Mouse (Mus musculus) kidney, embryonic 15.5 days (tissue): ENCODE results near the gene Pde6h. TPM values are rescaled to one million over a fixed set of nuclear protein-coding genes. Genes with fewer than 3 reads are reported as not detected.
A peak's percentile ranks its signal among the peaks of the same experiment; 100 is the strongest.
"Not testable (repeated sequence)": the region's sequence is repeated elsewhere in the genome, so short reads cannot be mapped to it uniquely, and the experiment has no call there.

Source experiments
- ATAC-seq: fragments of 200-750 bp; cut with Nextera tagmentation; replicated peaks from 2 replicates; pipeline ENCODE4 v1.8.0; 2017; ENCODE audit warnings: moderate TSS enrichment; ENCODE audit not compliant: low FRiP score
- H3K27ac ChIP-seq: fragments of 300-500 bp; sonication (generic); 2 replicates; pipeline ENCODE4 v1.5.1; 2015; ENCODE audit warnings: mild to moderate bottlenecking, inconsistent platforms
- H3K27me3 ChIP-seq: fragments of 300-500 bp; sonication (generic); 2 replicates; pipeline ENCODE4 v1.6.1; 2015; ENCODE audit warnings: inconsistent platforms
- H3K36me3 ChIP-seq: fragments of 300-500 bp; sonication (generic); 2 replicates; pipeline ENCODE4 v1.6.1; 2015; ENCODE audit warnings: inconsistent platforms
- H3K4me1 ChIP-seq: fragments of 300-500 bp; sonication (generic); 2 replicates; pipeline ENCODE4 v1.6.1; 2015; ENCODE audit warnings: inconsistent platforms
- H3K4me2 ChIP-seq: fragments of 300-500 bp; sonication (generic); 2 replicates; pipeline ENCODE4 v1.6.1; 2015; ENCODE audit warnings: moderate library complexity, mild to moderate bottlenecking, inconsistent platforms
- H3K4me3 ChIP-seq: fragments of 300-500 bp; sonication (generic); replicated peaks from 2 replicates; pipeline ENCODE4 v1.5.1; 2015; ENCODE audit warnings: mild to moderate bottlenecking, inconsistent platforms
- H3K9ac ChIP-seq: fragments of 300-500 bp; sonication (generic); 2 replicates; pipeline ENCODE4 v1.6.1; 2015; ENCODE audit warnings: mild to moderate bottlenecking, inconsistent platforms
- H3K9me3 ChIP-seq: fragments of 300-500 bp; sonication (generic); replicated peaks from 2 replicates; pipeline ENCODE4 v1.6.1; 2016; ENCODE audit warnings: inconsistent platforms
- WGBS: fragments of 180-500 bp; shearing (Covaris S2); methylation state at CpG from one replicate; pipeline ENCODE4 v1.1.7; 2015; ENCODE audit warnings: mixed read lengths; 5-methylcytosine and 5-hydroxymethylcytosine counted together
- polyA plus RNA-seq: library from polyadenylated mRNA; unstranded; fragments of >200 nt; fragmentation: Nextera tagmentation; extraction: Ambion mirVana; gene quantifications from 2 replicates; pipeline ENCODE4 v1.2.1, GENCODE M21; 2015

Pde6h gene
- polyA plus RNA-seq, 1 experiment from 2014 or later, result 0.40 TPM

GRCm38 (mm10) chr6:136964609-136965510 is 41.2 kb downstream of the Pde6h start:
- Histone ChIP-seq H3K9me3 (no peaks in the 10 kb centered on the region), H3K27me3 (peaks cover 3% of the 10 kb centered on the region; the same call in 1 of the 2 replicates), H3K36me3 (no peaks in the 10 kb centered on the region), H3K9ac (no peak overlapping the region), H3K4me3 (no peak overlapping the region), H3K27ac (no peak overlapping the region), H3K4me2 (no peak overlapping the region), H3K4me1 (peaks cover 5% of the 10 kb centered on the region; the same call in 1 of the 2 replicates)
- ATAC-seq, result no peak
- 69% methylated on average over 13 of the region's 13 CpGs for WGBS

GRCm38 (mm10) chr6:136965912-136966311 is 42.3 kb downstream of the Pde6h start:
- ATAC-seq, result no peak
- peaks cover 3% of the 10 kb centered on the region; the same call in 1 of the 2 replicates for H3K27me3 ChIP-seq
- 64% methylated on average over 10 of the region's 10 CpGs for WGBS
- H3K4me2 ChIP-seq, result no peak overlapping the region
- H3K9me3 ChIP-seq, result no peaks in the 10 kb centered on the region
- no peaks in the 10 kb centered on the region for H3K4me1 ChIP-seq
- H3K36me3 ChIP-seq, result no peaks in the 10 kb centered on the region
- H3K27ac ChIP-seq, result no peak overlapping the region
- no peak overlapping the region for H3K4me3 ChIP-seq
- no peak overlapping the region for H3K9ac ChIP-seq

- ATAC-seq, result no peak
- Histone ChIP-seq H3K9me3 (no peaks in the 10 kb centered on the region), H3K9ac (no peak overlapping the region), H3K4me2 (no peak overlapping the region), H3K27me3 (no peaks in the 10 kb centered on the region), H3K4me1 (no peaks in the 10 kb centered on the region), H3K27ac (no peak overlapping the region), H3K36me3 (no peaks in the 10 kb centered on the region), H3K4me3 (no peak overlapping the region)
- WGBS, result 71% methylated on average over 4 of the region's 4 CpGs
Observed at GRCm38 (mm10) chr6:136967466-136967865, 43.8 kb downstream of the Pde6h start.

- H3K4me1 ChIP-seq, H3K27ac ChIP-seq, ATAC-seq, H3K9me3 ChIP-seq, H3K4me2 ChIP-seq, H3K27me3 ChIP-seq, H3K9ac ChIP-seq, H3K4me3 ChIP-seq, H3K36me3 ChIP-seq: not testable (repeated sequence)
- 32% methylated on average over 4 of the region's 4 CpGs for WGBS
Observed at GRCm38 (mm10) chr6:136968877-136969276, 45.2 kb downstream of the Pde6h start.

DNA sequence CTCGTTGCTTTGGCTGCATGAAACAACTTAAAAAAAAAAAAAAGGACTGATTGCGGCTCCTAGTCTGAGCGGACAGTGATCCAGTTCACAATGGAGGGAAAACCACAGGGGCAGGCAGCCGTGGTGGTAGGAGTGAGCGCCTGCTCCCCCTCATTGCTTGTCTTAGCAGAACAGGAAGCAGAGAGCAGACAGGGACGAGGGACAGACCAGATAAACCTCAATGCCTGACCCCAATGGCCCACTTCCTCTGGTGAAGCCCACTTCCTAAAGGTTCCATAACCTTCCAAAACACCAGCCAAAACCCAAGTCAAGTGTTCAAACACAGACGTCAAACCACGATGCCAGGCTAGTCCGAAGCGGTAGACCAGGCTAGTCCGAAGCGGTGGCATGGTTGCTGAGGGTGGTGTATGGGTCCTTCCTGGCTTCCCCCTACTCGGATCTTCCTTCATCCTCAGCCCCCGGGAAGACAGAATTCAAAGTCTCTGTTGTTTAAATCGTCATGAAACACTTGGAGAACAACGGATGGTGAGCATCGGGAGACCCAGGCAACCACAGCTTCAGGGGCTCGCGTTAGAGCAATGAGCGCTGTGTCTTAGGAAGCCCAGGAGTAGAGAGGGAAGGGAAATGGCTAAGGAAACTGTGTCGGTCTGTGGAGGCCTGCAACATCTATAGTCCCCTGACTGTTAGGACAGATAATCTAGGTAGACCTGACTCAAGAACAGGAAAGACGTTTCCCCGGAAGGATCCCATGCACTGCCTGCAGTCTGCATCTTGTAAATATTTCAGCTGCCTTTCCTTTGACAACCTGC is 55.8 kb downstream of the Pde6h start:
- H3K4me1 ChIP-seq, result peaks cover 7% of the 10 kb centered on the region
- H3K4me3 ChIP-seq, result no peak overlapping the region
- 81% methylated on average over 23 of the region's 23 CpGs for WGBS
- ATAC-seq, result no peak
- H3K9me3 ChIP-seq, result no peaks in the 10 kb centered on the region
- no peaks in the 10 kb centered on the region for H3K27me3 ChIP-seq
- H3K36me3 ChIP-seq, result no peaks in the 10 kb centered on the region
- no peak overlapping the region for H3K4me2 ChIP-seq
- no peak overlapping the region for H3K9ac ChIP-seq
- H3K27ac ChIP-seq, result no peak overlapping the region

- H3K9ac ChIP-seq, result no peak overlapping the region
Observed at GRCm38 (mm10) chr6:136980331-136980746, 56.7 kb downstream of the Pde6h start.

GRCm38 (mm10) chr6:136982581-136982980 is 58.9 kb downstream of the Pde6h start:
- no peak overlapping the region for H3K4me2 ChIP-seq

More at GRCm38 (mm10) chr6:136980331-136980746, 56.7 kb downstream of the Pde6h start:
- no peaks in the 10 kb centered on the region for H3K9me3 ChIP-seq
- ATAC-seq, result peak; percentile 74
- peak overlapping the region; percentile 30; the same call in 1 of the 2 replicates for H3K4me2 ChIP-seq
- H3K4me3 ChIP-seq, result no peak overlapping the region
- WGBS, result 19% methylated on average over 3 of the region's 3 CpGs
- peak overlapping the region; percentile 76 for H3K27ac ChIP-seq
- H3K27me3 ChIP-seq, result no peaks in the 10 kb centered on the region
- no peaks in the 10 kb centered on the region for H3K36me3 ChIP-seq
- peaks cover 9% of the 10 kb centered on the region for H3K4me1 ChIP-seq

DNA sequence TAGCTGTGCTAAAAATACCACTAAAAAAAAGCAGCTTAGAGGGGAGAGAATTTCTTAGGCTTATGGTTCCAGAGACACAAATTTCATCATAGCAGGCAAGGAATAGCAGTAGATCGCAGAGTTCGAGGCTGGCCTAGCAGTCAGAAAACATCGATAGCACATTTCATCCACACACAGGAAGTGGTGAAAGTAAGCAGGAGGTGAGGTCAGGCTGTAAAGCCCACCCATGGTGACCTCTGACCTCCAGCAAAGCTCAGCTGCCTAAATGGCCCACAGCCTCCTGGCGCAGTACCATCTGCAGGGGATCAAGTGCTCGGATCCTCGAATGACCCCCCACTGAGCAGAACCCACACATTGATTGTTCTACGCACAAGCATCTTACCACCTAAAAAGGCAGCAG is 59.6 kb downstream of the Pde6h start:
- Histone ChIP-seq H3K36me3 (no peaks in the 10 kb centered on the region), H3K4me3 (no peak overlapping the region), H3K27ac (no peak overlapping the region), H3K9me3 (no peaks in the 10 kb centered on the region), H3K27me3 (no peaks in the 10 kb centered on the region), H3K4me1 (peaks cover 16% of the 10 kb centered on the region), H3K9ac (no peak overlapping the region), H3K4me2 (no peak overlapping the region)
- WGBS, result 60% methylated on average over 7 of the region's 7 CpGs
- no peak for ATAC-seq

More at GRCm38 (mm10) chr6:136982581-136982980, 58.9 kb downstream of the Pde6h start:
- no peak for ATAC-seq
- Histone ChIP-seq H3K36me3 (no peaks in the 10 kb centered on the region), H3K9me3 (no peaks in the 10 kb centered on the region), H3K4me3 (no peak overlapping the region), H3K4me1 (peaks cover 16% of the 10 kb centered on the region), H3K27me3 (no peaks in the 10 kb centered on the region), H3K9ac (no peak overlapping the region), H3K27ac (no peak overlapping the region)
- WGBS, result 73% methylated on average over 6 of the region's 6 CpGs

- peak overlapping the region; percentile 17; the same call in 1 of the 2 replicates for H3K4me2 ChIP-seq
Observed at GRCm38 (mm10) chr6:136986019-136986418, 62.4 kb downstream of the Pde6h start.

DNA sequence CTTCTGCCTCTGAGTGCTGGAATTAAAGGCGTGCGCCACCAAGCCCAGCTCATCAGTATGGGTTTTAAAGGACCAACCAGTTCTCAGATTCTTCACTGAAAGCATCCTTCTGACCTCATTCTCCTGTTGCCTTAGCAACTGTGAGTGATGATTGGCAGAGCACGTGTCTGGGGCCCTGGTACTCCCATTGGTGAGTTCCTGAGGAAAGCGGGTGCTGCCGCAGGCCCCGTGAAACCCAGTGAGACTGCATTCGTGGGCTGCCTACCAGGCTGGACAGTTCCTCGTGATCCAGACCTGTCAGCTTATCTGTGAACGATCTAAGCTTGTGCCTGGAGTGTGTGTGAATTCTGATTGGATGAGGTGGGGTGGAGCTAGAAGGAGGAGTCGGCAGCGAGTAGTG is 63.1 kb downstream of the Pde6h start:
- Histone ChIP-seq H3K36me3 (no peaks in the 10 kb centered on the region), H3K9ac (no peak overlapping the region), H3K4me2 (no peak overlapping the region), H3K27me3 (no peaks in the 10 kb centered on the region), H3K9me3 (no peaks in the 10 kb centered on the region), H3K27ac (no peak overlapping the region), H3K4me3 (no peak overlapping the region), H3K4me1 (peaks cover 22% of the 10 kb centered on the region)
- 64% methylated on average over 11 of the region's 11 CpGs for WGBS
- ATAC-seq, result no peak

More at GRCm38 (mm10) chr6:136986019-136986418, 62.4 kb downstream of the Pde6h start:
- no peak for ATAC-seq
- Histone ChIP-seq H3K4me3 (no peak overlapping the region), H3K9ac (no peak overlapping the region), H3K27ac (no peak overlapping the region), H3K9me3 (no peaks in the 10 kb centered on the region), H3K27me3 (no peaks in the 10 kb centered on the region), H3K36me3 (no peaks in the 10 kb centered on the region), H3K4me1 (peaks cover 22% of the 10 kb centered on the region)
- 49% methylated on average over 13 of the region's 13 CpGs for WGBS

DNA sequence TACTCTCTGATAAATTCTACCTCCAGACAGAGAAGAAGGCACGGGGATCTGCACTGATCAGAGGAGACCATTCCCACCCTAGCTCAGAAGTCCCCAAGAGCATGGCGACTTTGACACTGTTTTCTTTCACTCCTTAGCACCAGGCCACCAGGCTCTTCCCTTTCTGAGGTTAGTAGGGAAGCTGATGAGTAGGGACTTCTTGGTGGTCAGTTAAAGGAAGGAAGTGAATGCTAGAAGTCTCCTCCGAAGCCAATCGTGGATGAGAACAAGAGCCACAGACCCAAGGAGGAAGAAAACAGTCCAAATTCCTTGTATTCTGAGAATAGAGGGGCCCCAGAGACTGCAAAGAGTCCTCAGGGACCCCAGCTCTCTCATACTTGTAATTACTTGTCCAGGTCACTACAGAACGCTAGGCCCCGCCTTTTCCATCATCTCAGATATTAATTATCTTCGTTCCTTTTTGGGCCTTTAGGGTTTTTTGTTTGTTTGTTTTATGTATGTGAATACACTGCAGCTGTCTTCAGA is 65.0 kb downstream of the Pde6h start:
- ATAC-seq, result no peak

More for the DNA sequence above, 65.0 kb downstream of the Pde6h start:
- H3K27me3 ChIP-seq, result no peaks in the 10 kb centered on the region
- WGBS, result 90% methylated on average over 7 of the region's 7 CpGs
- H3K4me1 ChIP-seq, result peaks cover 22% of the 10 kb centered on the region
- no peaks in the 10 kb centered on the region for H3K36me3 ChIP-seq
- H3K4me3 ChIP-seq, result no peak overlapping the region
- H3K27ac ChIP-seq, result no peak overlapping the region
- H3K4me2 ChIP-seq, result no peak overlapping the region
- H3K9me3 ChIP-seq, result no peaks in the 10 kb centered on the region
- no peak overlapping the region for H3K9ac ChIP-seq
